Mouse (Mus musculus) liver, embryonic 11.5 days (tissue): ENCODE measurements around the gene Siglecg. TPM values are rescaled to one million over a fixed set of nuclear protein-coding genes. Genes with fewer than 3 reads are reported as not detected.
A peak's percentile ranks its signal among the peaks of the same experiment; 100 is the strongest.

Source experiments
- ATAC-seq: fragments of 200-750 bp; cut with Nextera tagmentation; replicated peaks from 2 replicates; pipeline ENCODE4 v1.8.0; 2017; ENCODE audit warnings: moderate number of reproducible peaks, mild to moderate bottlenecking, moderate TSS enrichment, moderate library complexity; ENCODE audit not compliant: low FRiP score
- DNase-seq: peaks from one replicate; pipeline ENCODE4 v3.0.0-alpha.2; 2017; ENCODE audit warnings: low spot score
- H3K27ac ChIP-seq: fragments of 300-500 bp; sonication (generic); 2 replicates; pipeline ENCODE4 v1.5.1; 2014; ENCODE audit warnings: mild to moderate bottlenecking, low read depth, low read length, control low read depth
- H3K27me3 ChIP-seq: fragments of 300-500 bp; sonication (generic); replicated peaks from 2 replicates; pipeline ENCODE4 v1.6.1; 2014; ENCODE audit warnings: low read length, mixed read lengths; ENCODE audit not compliant: control insufficient read depth, insufficient read depth
- H3K36me3 ChIP-seq: fragments of 300-500 bp; sonication (generic); 2 replicates; pipeline ENCODE4 v1.6.1; 2014; ENCODE audit warnings: mild to moderate bottlenecking, low read length, moderate library complexity, mixed read lengths; ENCODE audit not compliant: control insufficient read depth, insufficient read depth
- H3K4me1 ChIP-seq: fragments of 300-500 bp; sonication (generic); replicated peaks from 2 replicates; pipeline ENCODE4 v1.6.1; 2014; ENCODE audit warnings: low read length, mixed read lengths; ENCODE audit not compliant: control insufficient read depth, insufficient read depth
- H3K4me2 ChIP-seq: fragments of 300-500 bp; sonication (generic); 2 replicates; pipeline ENCODE4 v1.6.1; 2014; ENCODE audit warnings: mild to moderate bottlenecking, control low read depth, moderate library complexity
- H3K4me3 ChIP-seq: fragments of 300-500 bp; sonication (generic); 2 replicates; pipeline ENCODE4 v1.5.1; 2014; ENCODE audit warnings: low read depth, low read length, control low read depth
- H3K9ac ChIP-seq: fragments of 300-500 bp; sonication (generic); 2 replicates; pipeline ENCODE4 v1.6.1; 2014; ENCODE audit warnings: low read depth, low read length, control low read depth
- H3K9me3 ChIP-seq: fragments of 300-500 bp; sonication (generic); 2 replicates; pipeline ENCODE4 v1.6.1; 2016; ENCODE audit warnings: low read length, inconsistent platforms, mixed read lengths; ENCODE audit not compliant: control insufficient read depth
- WGBS: fragments of 180-500 bp; shearing (Covaris S2); extraction: QIAGEN DNeasy Blood & Tissue Kit; methylation state at CpG from one replicate; pipeline ENCODE4 v1.1.7; 2014; 5-methylcytosine and 5-hydroxymethylcytosine counted together
- microRNA-seq: library from miRNA; unstranded; fragments of <30 nt; microRNA quantifications from one replicate; pipeline ENCODE4, GENCODE M21; 2017; ENCODE audit warnings: borderline number of aligned reads
- polyA plus RNA-seq: library from polyadenylated mRNA; unstranded; fragments of >200 nt; fragmentation: Nextera tagmentation; extraction: Ambion mirVana; gene quantifications from 2 replicates; pipeline ENCODE4 v1.2.1, GENCODE M21; 2014

The Siglecg gene
- polyA plus RNA-seq, 1 experiment from 2014 or later, result 0.34 TPM

- Histone ChIP-seq H3K4me1 (peaks cover 3% of the 10 kb centered on the region), H3K9ac (peak overlapping the region; percentile 70), H3K4me2 (peak overlapping the region; percentile 75), H3K36me3 (no peaks in the 10 kb centered on the region), H3K9me3 (no peaks in the 10 kb centered on the region), H3K27ac (no peak overlapping the region), H3K4me3 (peak overlapping the region; percentile 45), H3K27me3 (peaks cover 4% of the 10 kb centered on the region)
- DNase-seq (peak; percentile 85), ATAC-seq (peak; percentile 88)
- 2% methylated on average over 33 of the region's 33 CpGs for WGBS
These were observed 57.5 kb downstream of the Siglecg start for GRCm38 (mm10) chr7:43465344-43466098.

DNA sequence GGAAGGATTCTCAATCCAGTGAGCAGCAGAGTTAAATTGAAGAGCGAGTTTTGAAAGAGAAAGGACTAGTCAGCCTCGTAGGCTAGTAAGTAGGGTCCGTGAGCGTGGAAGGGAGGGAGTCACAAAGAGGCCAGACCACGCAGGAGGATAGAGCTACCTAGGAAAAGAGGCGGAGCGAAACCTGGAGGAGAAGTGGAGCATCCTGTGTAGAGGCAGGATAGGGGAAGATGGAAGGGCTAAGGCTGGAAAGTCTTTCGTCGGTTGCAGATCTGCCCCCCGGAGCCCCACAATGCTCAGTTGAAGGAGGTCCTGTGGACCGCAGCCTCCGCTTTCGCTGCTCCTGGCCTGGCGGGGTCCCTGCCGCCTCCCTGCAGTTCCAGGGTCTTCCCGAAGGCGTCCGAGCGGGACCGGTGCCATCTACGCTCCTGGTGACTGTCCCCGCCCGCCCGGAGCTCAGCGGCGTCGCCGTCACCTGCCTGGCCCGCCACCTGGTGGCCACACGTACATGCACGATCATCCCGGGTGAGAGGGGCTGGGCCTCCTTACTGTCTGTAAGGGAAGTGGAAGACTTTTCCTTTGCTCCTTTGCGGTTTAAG is 58.2 kb downstream of the Siglecg start:
- ATAC-seq (peak; percentile 65), DNase-seq (peak; percentile 83)
- peaks cover 3% of the 10 kb centered on the region for H3K4me1 ChIP-seq
- peak overlapping the region; percentile 75 for H3K4me2 ChIP-seq
- H3K27me3 ChIP-seq, result peaks cover 4% of the 10 kb centered on the region
- WGBS, result under 1% methylated on average over 30 of the region's 33 CpGs
- no peak overlapping the region for H3K27ac ChIP-seq
- peak overlapping the region; percentile 52; the same call in 1 of the 2 replicates for H3K9ac ChIP-seq
- peak overlapping the region; percentile 45 for H3K4me3 ChIP-seq
- no peaks in the 10 kb centered on the region for H3K36me3 ChIP-seq
- H3K9me3 ChIP-seq, result no peaks in the 10 kb centered on the region

Small RNA genes within 50 kb of the gene (microRNA-seq; reads per million reads assigned to microRNA genes)
- gene Mir7051, result 2.1 reads per million

Other genes starting within 250 kb of the Siglecg start
- gene Zfp715, start 94.9 kb upstream of the Siglecg start, polyA plus RNA-seq, result 10.4 and 14.1 TPM in 2 replicates
- gene Siglecf, start 56.9 kb upstream of the Siglecg start, polyA plus RNA-seq, result 2.7 and 2.9 TPM in 2 replicates
- 0.10 TPM in 1 of 2 replicates, not detected in the other for gene Lim2, start 19.5 kb downstream of the Siglecg start, polyA plus RNA-seq
- 3.5 and 3.8 TPM in 2 replicates for gene Nkg7, start 28.9 kb downstream of the Siglecg start, polyA plus RNA-seq
- not detected in 2 replicates for gene Cldnd2, start 32.6 kb downstream of the Siglecg start, polyA plus RNA-seq
- 369 and 378 TPM in 2 replicates for gene Etfb, start 35.9 kb downstream of the Siglecg start, polyA plus RNA-seq
- 0.37 TPM in 1 of 2 replicates, not detected in the other for gene Gm45233, start 35.9 kb downstream of the Siglecg start, polyA plus RNA-seq
- gene Vsig10l, start 54.9 kb downstream of the Siglecg start, polyA plus RNA-seq, result 1.1 and 1.9 TPM in 2 replicates
- 0.16 and 0.25 TPM in 2 replicates for gene Iglon5, start 81.9 kb downstream of the Siglecg start, polyA plus RNA-seq
- gene 4931406B18Rik, start 97.7 kb downstream of the Siglecg start, polyA plus RNA-seq, result not detected in 2 replicates
- 1.3 and 1.6 TPM in 2 replicates for gene Cd33, start 136.2 kb downstream of the Siglecg start, polyA plus RNA-seq
- gene Zfp658, start 154.1 kb downstream of the Siglecg start, polyA plus RNA-seq, result 0.97 and 1.1 TPM in 2 replicates
- gene Zfp719, start 171.4 kb downstream of the Siglecg start, polyA plus RNA-seq, result 7.0 and 9.1 TPM in 2 replicates
- 0.07 and 0.16 TPM in 2 replicates for gene Zfp819, start 199.0 kb downstream of the Siglecg start, polyA plus RNA-seq
- not detected in 2 replicates for gene Ceacam18, start 226.5 kb downstream of the Siglecg start, polyA plus RNA-seq